Mouse (Mus musculus) liver, embryonic 13.5 days (tissue): ENCODE measurements around the gene Ipmk. TPM values are rescaled to one million over a fixed set of nuclear protein-coding genes. Genes with fewer than 3 reads are reported as not detected.

Experiments
- ATAC-seq: fragments of 200-750 bp; cut with Nextera tagmentation; 2 replicates; pipeline ENCODE4 v1.8.0; 2017; ENCODE audit warnings: low read depth, mild to moderate bottlenecking, moderate number of reproducible peaks, moderate library complexity
- DNase-seq: peaks from one replicate; pipeline ENCODE4 v3.0.0; 2022
- H3K27ac ChIP-seq: fragments of 300-500 bp; sonication (generic); 2 replicates; pipeline ENCODE4 v1.5.1; 2015; ENCODE audit warnings: moderate library complexity, mild to moderate bottlenecking, inconsistent platforms
- H3K27me3 ChIP-seq: fragments of 300-500 bp; sonication (generic); 2 replicates; pipeline ENCODE4 v1.6.1; 2015; ENCODE audit warnings: mild to moderate bottlenecking, inconsistent platforms
- H3K36me3 ChIP-seq: fragments of 300-500 bp; sonication (generic); 2 replicates; pipeline ENCODE4 v1.6.1; 2015; ENCODE audit warnings: mild to moderate bottlenecking, inconsistent platforms
- H3K4me1 ChIP-seq: fragments of 300-500 bp; sonication (generic); replicated peaks from 2 replicates; pipeline ENCODE4 v1.6.1; 2015; ENCODE audit warnings: inconsistent platforms
- H3K4me2 ChIP-seq: fragments of 300-500 bp; sonication (generic); 2 replicates; pipeline ENCODE4 v1.6.1; 2015; ENCODE audit warnings: inconsistent platforms, mild to moderate bottlenecking, moderate library complexity
- H3K4me3 ChIP-seq: fragments of 300-500 bp; sonication (generic); replicated peaks from 2 replicates; pipeline ENCODE4 v1.5.1; 2015; ENCODE audit warnings: mild to moderate bottlenecking, inconsistent platforms
- H3K9ac ChIP-seq: fragments of 300-500 bp; sonication (generic); 2 replicates; pipeline ENCODE4 v1.6.1; 2015; ENCODE audit warnings: mild to moderate bottlenecking, inconsistent platforms
- H3K9me3 ChIP-seq: fragments of 300-500 bp; sonication (generic); replicated peaks from 2 replicates; pipeline ENCODE4 v1.6.1; 2016; ENCODE audit warnings: inconsistent platforms
- WGBS: fragments of 180-500 bp; shearing (Covaris S2); methylation state at CpG from one replicate; pipeline ENCODE4 v1.1.7; 2015; ENCODE audit not compliant: insufficient replicate concordance; 5-methylcytosine and 5-hydroxymethylcytosine counted together
- polyA plus RNA-seq: library from polyadenylated mRNA; unstranded; fragments of >200 nt; fragmentation: Nextera tagmentation; extraction: Ambion mirVana; gene quantifications from 2 replicates; pipeline ENCODE4 v1.2.1, GENCODE M21; 2015

Ipmk gene
- polyA plus RNA-seq, 1 experiment from 2014 or later, result 8.3 TPM

DNA sequence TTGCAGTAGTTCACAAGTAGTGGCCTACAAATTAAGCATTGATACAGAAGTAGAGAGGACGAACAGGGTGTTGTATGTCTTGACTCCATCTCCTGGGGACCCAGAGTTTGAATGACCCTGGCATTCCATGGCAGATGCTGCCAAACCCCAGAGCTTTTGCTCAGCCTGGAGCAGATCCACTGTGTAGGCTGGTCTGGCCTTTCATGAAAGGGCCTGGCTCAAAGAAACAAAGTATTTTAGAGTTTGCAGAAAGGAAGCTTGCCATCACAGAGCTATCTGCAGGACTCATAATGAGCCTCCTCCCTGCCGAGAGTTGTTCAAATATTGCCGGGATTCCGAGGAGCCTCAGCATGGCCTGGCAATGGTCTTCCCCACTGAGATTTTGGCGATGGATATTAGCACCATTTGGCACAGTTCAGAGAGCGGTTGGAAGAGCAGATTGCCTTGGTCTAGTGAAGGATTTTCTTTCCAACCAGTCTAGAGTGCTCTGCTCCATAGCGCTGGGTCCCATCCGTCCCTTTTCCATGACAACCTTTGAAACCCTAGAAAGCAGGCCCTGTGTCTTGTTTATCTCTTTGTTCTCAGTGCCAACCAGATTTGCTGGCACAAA is 129.0 kb downstream of the Ipmk start:
- DNase-seq (no peak), ATAC-seq (no peak)
- H3K4me3 ChIP-seq, result no peak overlapping the region
- H3K27me3 ChIP-seq, result no peaks in the 10 kb centered on the region
- 58% methylated on average over 8 of the region's 8 CpGs for WGBS
- H3K9me3 ChIP-seq, result no peaks in the 10 kb centered on the region
- H3K36me3 ChIP-seq, result no peaks in the 10 kb centered on the region
- no peak overlapping the region for H3K4me2 ChIP-seq
- no peak overlapping the region for H3K27ac ChIP-seq
- no peak overlapping the region for H3K9ac ChIP-seq
- no peaks in the 10 kb centered on the region for H3K4me1 ChIP-seq

DNA sequence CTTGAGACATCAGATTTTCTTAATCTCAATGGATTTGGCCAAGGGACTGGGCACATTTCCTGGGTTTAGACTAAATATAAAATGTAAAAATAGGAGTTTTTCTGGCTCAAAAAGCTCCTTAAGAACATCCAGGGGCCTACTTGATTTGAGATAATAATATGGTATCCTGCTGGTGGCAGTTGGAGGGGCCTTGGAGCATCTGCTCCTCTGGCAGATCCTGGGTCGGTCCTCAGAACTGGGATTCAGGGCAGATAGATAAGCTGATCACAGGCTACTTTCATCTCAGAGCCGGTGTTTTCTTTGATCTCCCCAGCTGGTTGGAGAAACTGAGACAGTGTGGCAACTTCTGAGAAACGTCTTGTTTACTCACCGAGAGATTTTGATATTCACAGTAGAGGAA is 129.6 kb downstream of the Ipmk start:
- Histone ChIP-seq H3K4me3 (no peak overlapping the region), H3K4me2 (no peak overlapping the region), H3K36me3 (no peaks in the 10 kb centered on the region), H3K27me3 (no peaks in the 10 kb centered on the region), H3K9ac (no peak overlapping the region), H3K9me3 (no peaks in the 10 kb centered on the region), H3K27ac (no peak overlapping the region), H3K4me1 (no peaks in the 10 kb centered on the region)
- ATAC-seq (no peak), DNase-seq (no peak)
- WGBS, result 27% methylated on average over 4 of the region's 4 CpGs

DNA sequence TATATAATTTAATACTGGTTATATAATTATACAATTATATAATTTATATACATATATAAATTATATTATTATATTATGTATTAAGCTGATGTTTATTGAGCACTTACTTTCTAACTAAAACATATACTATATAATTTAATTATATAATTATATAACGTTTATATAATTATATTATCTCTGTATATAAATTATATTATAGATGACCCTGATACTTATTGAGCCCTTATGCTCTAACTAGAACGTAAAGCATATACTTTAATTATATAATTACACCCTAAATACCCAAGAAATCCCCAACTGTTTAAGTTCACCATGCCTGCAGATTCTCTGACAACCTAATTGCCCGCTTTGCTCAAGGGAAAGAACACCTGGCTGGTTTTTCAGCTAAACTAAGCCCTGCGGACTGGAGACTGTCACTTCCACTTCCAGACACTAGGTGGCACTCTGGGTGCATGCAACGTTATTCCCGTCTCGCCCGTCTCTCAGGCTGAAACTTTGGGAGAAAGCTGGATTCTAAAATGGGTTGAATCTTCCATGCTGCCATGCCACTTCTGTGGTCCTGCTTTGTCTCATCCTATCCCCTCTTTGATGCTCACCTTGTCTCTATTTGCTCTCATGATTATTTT is 132.2 kb downstream of the Ipmk start:
- H3K4me1 ChIP-seq, result no peaks in the 10 kb centered on the region
- H3K4me3 ChIP-seq, result no peak overlapping the region
- DNase-seq (peak; percentile 1), ATAC-seq (no peak)
- H3K9me3 ChIP-seq, result no peaks in the 10 kb centered on the region
- no peaks in the 10 kb centered on the region for H3K36me3 ChIP-seq
- H3K4me2 ChIP-seq, result no peak overlapping the region
- H3K27me3 ChIP-seq, result no peaks in the 10 kb centered on the region
- 8% methylated on average over 8 of the region's 8 CpGs for WGBS
- no peak overlapping the region for H3K9ac ChIP-seq
- H3K27ac ChIP-seq, result no peak overlapping the region

Other genes starting within 250 kb of the Ipmk start
- gene Bicc1, start 188.1 kb upstream of the Ipmk start, polyA plus RNA-seq, result 2.6 and 3.0 TPM in 2 replicates
- 54.8 and 65.0 TPM in 2 replicates for gene Tfam, start 109.5 kb upstream of the Ipmk start, polyA plus RNA-seq
- 7.8 and 9.8 TPM in 2 replicates for gene Ube2d1, start 62.5 kb upstream of the Ipmk start, polyA plus RNA-seq
- gene Cisd1, start 2.8 kb upstream of the Ipmk start, polyA plus RNA-seq, result 101 and 103 TPM in 2 replicates